Mouse (Mus musculus) liver (tissue): ENCODE data around the gene Tbx15.

Experiments used
- DNase-seq: peaks from one replicate; pipeline ENCODE4 v3.0.0-alpha.2; 2020; ENCODE audit warnings: mixed read lengths

Tbx15 gene

GRCm38 (mm10) chr3:99249551-99249870, 9.3 kb downstream of the Tbx15 start:
- no peak for DNase-seq

- DNase-seq: no peak
These were observed 9.7 kb downstream of the Tbx15 start for GRCm38 (mm10) chr3:99249906-99250305.

GRCm38 (mm10) chr3:99251271-99252165, 11.3 kb downstream of the Tbx15 start:
- no peak for DNase-seq

- DNase-seq: no peak
These were observed 12.4 kb downstream of the Tbx15 start for GRCm38 (mm10) chr3:99252461-99253091.

GRCm38 (mm10) chr3:99253092-99253488, 12.9 kb downstream of the Tbx15 start:
- DNase-seq: no peak

GRCm38 (mm10) chr3:99253497-99254451, 13.6 kb downstream of the Tbx15 start:
- DNase-seq: no peak

- DNase-seq: no peak
These were observed 14.5 kb downstream of the Tbx15 start for GRCm38 (mm10) chr3:99254559-99255151.

- no peak for DNase-seq
These were observed 15.5 kb downstream of the Tbx15 start for GRCm38 (mm10) chr3:99255411-99256365.

- no peak for DNase-seq
These were observed 16.2 kb downstream of the Tbx15 start for GRCm38 (mm10) chr3:99256366-99256750.

GRCm38 (mm10) chr3:99256766-99257165, 16.6 kb downstream of the Tbx15 start:
- no peak for DNase-seq

- DNase-seq: no peak
These were observed 17.7 kb downstream of the Tbx15 start for GRCm38 (mm10) chr3:99257586-99258577.

- no peak for DNase-seq
These were observed 19.6 kb downstream of the Tbx15 start for GRCm38 (mm10) chr3:99259741-99260270.

- DNase-seq: no peak
These were observed 20.2 kb downstream of the Tbx15 start for GRCm38 (mm10) chr3:99260395-99260794.

- no peak for DNase-seq
These were observed 21.2 kb downstream of the Tbx15 start for GRCm38 (mm10) chr3:99261371-99261791.

GRCm38 (mm10) chr3:99261986-99262385, 21.8 kb downstream of the Tbx15 start:
- no peak for DNase-seq

GRCm38 (mm10) chr3:99263471-99263903, 23.3 kb downstream of the Tbx15 start:
- DNase-seq: no peak

GRCm38 (mm10) chr3:99264695-99265094, 24.5 kb downstream of the Tbx15 start:
- no peak for DNase-seq

GRCm38 (mm10) chr3:99266752-99267303, 26.6 kb downstream of the Tbx15 start:
- DNase-seq: no peak

- DNase-seq: no peak
These were observed 37.9 kb downstream of the Tbx15 start for GRCm38 (mm10) chr3:99277973-99278580.
